Mouse (Mus musculus) spleen, adult 2 months (tissue): Measurements from ENCODE around the gene Rbm45.

Experiments
- CTCF ChIP-seq: fragments of 200-500 bp; IDR thresholded peaks from 2 replicates; pipeline ENCODE4 v1.5.1; 2011; ENCODE audit warnings: mild to moderate bottlenecking, inconsistent platforms; ENCODE audit not compliant: insufficient read depth, insufficient read length, insufficient replicate concordance; ENCODE audit errors: extremely low read depth
- POLR2A ChIP-seq: fragments of 200-500 bp; IDR thresholded peaks from 2 replicates; pipeline ENCODE4 v1.6.1; 2011; ENCODE audit warnings: low read depth, low read length, inconsistent platforms

DNA sequence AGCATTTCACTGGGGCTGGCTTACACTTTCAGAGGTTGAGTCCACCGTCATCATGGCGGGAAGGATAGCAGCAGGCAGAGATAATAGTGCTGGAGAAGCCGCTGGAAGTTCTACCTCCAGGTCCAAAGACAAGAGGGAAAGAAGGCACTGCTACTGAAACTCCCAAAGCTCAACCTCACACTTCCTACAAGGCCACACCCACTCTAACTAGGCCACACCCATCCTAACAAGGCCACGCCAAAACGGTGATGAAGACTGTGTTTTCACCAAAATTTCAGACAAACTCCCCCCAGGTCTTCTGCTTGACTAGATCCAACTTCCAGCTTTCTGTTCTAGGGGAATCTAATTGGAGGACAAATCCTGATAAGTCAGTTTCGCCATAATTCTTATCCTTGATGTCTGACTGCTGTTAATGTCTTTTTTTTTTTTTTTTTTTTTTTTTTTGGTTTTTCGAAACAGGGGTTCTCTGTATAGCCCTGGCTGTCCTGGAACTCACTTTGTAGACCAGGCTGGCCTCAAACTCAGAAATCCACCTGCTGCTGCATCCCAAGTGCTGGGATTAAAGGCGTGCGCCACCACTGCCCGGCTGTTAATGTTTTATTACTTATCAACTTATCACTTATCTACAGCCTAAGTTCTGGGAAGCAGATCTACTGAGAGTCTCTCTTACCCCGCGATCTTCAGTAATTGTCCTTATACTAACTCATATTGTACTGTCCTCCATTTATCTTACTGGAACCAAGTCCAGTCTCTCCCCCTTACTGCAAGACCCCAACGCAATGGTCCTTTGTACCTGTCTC, 723 bp upstream of the Rbm45 start:
- TF ChIP-seq CTCF (no peak), POLR2A (no peak)
